Mouse (Mus musculus): Measurements from ENCODE around the gene Rnf111.

- no peak for TF ChIP-seq MAX (IDR thresholded peaks at IDR 0.05; ENCODE audit: low read depth)
- no peak for TF ChIP-seq POLR2AphosphoS2 (IDR thresholded peaks at IDR 0.05; ENCODE audit: insufficient read length, low read depth)
- TF ChIP-seq POLR2A (IDR thresholded peaks at IDR 0.05; ENCODE audit: insufficient read length, low read depth): no peak
- TF ChIP-seq E2F4 (IDR thresholded peaks at IDR 0.05; ENCODE audit: insufficient read depth): no peak
- no peak for TF ChIP-seq MYOG (IDR thresholded peaks at IDR 0.05; ENCODE audit: control insufficient read depth in 1 of 3, insufficient read depth in 1 of 3, insufficient read length in 2 of 3, low read depth in 2 of 3)
- no peak for TF ChIP-seq TCF3 (IDR thresholded peaks at IDR 0.05; ENCODE audit: insufficient read length, low read depth)
- TF ChIP-seq CEBPB (IDR thresholded peaks at IDR 0.05; ENCODE audit: insufficient read depth, poor library complexity, severe bottlenecking): no peak
- TF ChIP-seq USF1 (IDR thresholded peaks at IDR 0.05; ENCODE audit: low read depth): no peak
- TF ChIP-seq SRF (IDR thresholded peaks at IDR 0.05; ENCODE audit: control insufficient read depth, insufficient read length, low read depth): no peak
- no peak for TF ChIP-seq MYOD1 (IDR thresholded peaks at IDR 0.05; ENCODE audit: control insufficient read depth in 1 of 3, insufficient read length in 2 of 3, low read depth in 2 of 3)
Measured at GRCm38 (mm10) chr9:70506186-70506585, 2.7 kb upstream of the Rnf111 start.
